Mouse (Mus musculus) brain, embryonic 14.5 days (tissue): ENCODE data around the gene Aox3.

Experiments
- CTCF ChIP-seq: fragments of 200-500 bp; IDR thresholded peaks from 2 replicates; pipeline ENCODE4 v1.5.1; 2012; ENCODE audit warnings: inconsistent platforms, mild to moderate bottlenecking, moderate library complexity, borderline replicate concordance; ENCODE audit not compliant: insufficient read depth, insufficient read length; ENCODE audit errors: extremely low read depth
- POLR2A ChIP-seq: fragments of 200-500 bp; IDR thresholded peaks from 2 replicates; pipeline ENCODE4 v1.6.1; 2012; ENCODE audit warnings: mild to moderate bottlenecking, inconsistent platforms, borderline replicate concordance; ENCODE audit not compliant: poor library complexity, insufficient read depth, insufficient read length, severe bottlenecking; ENCODE audit errors: extremely low read depth

GRCm38 (mm10) chr1:58091213-58091612 is 21.7 kb upstream of the Aox3 start:
- TF ChIP-seq CTCF (no peak), POLR2A (no peak)
